Mouse (Mus musculus) left cerebral cortex, postnatal 10 days (tissue): ENCODE results near the gene Cadm4. TPM values are rescaled to one million over a fixed set of nuclear protein-coding genes. Genes with fewer than 3 reads are reported as not detected.
"Not testable (repeated sequence)": the region's sequence is repeated elsewhere in the genome, so short reads cannot be mapped to it uniquely, and the experiment has no call there.

Source experiments
- DNase-seq, 2 experiments: peaks; one replicate each; pipeline ENCODE4 v3.0.0; 2021 to 2022; ENCODE audit warnings: low spot score in 2 of 2, mixed read lengths in 1 of 2; ENCODE audit errors: extremely low spot score in 1 of 2
- intact Hi-C: fragments of 180-260 bp; cut with DNase I; formaldehyde crosslinking; loops from one replicate; pipeline ENCODE4 v1.15.1; 2025
- total RNA-seq, 2 experiments: library from RNA; stranded (reverse); gene quantifications; 2 replicates each; pipeline ENCODE4 v1.2.3; 2021

Cadm4 gene
- total RNA-seq, 2 experiments from 2014 or later = 305 to 320 TPM

- DNase-seq = no peak
- intact Hi-C loops = loop anchor here (5.0 kb wide), 1 partner anchor 40 kb away; no protein-coding TSS in a partner anchor
Measured at GRCm38 (mm10) chr7:24482208-24483020, 591 bp downstream of the Cadm4 start.

- not testable (repeated sequence) for DNase-seq
- intact Hi-C loops = loop anchor here (5.0 kb wide), 1 partner anchor 41 kb away; no protein-coding TSS in a partner anchor
Measured at GRCm38 (mm10) chr7:24483291-24483690, 1.5 kb downstream of the Cadm4 start.

- no peak for DNase-seq
- intact Hi-C loops = no loop called here
Measured at GRCm38 (mm10) chr7:24485481-24485880, 3.7 kb downstream of the Cadm4 start.

GRCm38 (mm10) chr7:24486654-24487130, 4.9 kb downstream of the Cadm4 start:
- peak in 1 of 2 experiments; percentile 74 for DNase-seq
- intact Hi-C loops = no loop called here

- no peak for DNase-seq
- intact Hi-C loops = no loop called here
Measured at GRCm38 (mm10) chr7:24487403-24487802, 5.6 kb downstream of the Cadm4 start.

- intact Hi-C loops = no loop called here
- DNase-seq = no peak
Measured at GRCm38 (mm10) chr7:24488303-24488702, 6.5 kb downstream of the Cadm4 start.

- intact Hi-C loops = loop anchor here (5.0 kb wide), 1 partner anchor 53 kb away; no protein-coding TSS in a partner anchor
- DNase-seq = no peak
Measured at GRCm38 (mm10) chr7:24499856-24500577, 18.2 kb downstream of the Cadm4 start.

- DNase-seq = peak in 1 of 2 experiments; percentile 74
- intact Hi-C loops = no loop called here
Measured at GRCm38 (mm10) chr7:24500929-24501328, 19.1 kb downstream of the Cadm4 start.

- intact Hi-C loops = no loop called here
- DNase-seq = no peak
Measured at GRCm38 (mm10) chr7:24501492-24501891, 19.7 kb downstream of the Cadm4 start.

- DNase-seq = no peak
- intact Hi-C loops = no loop called here
Measured at GRCm38 (mm10) chr7:24504004-24504403, 22.2 kb downstream of the Cadm4 start.

- DNase-seq = no peak
- intact Hi-C loops = no loop called here
Measured at GRCm38 (mm10) chr7:24504868-24505267, 23.0 kb downstream of the Cadm4 start.

- intact Hi-C loops = no loop called here
Measured at GRCm38 (mm10) chr7:24505447-24506064, 23.7 kb downstream of the Cadm4 start.

GRCm38 (mm10) chr7:24506065-24506459, 24.2 kb downstream of the Cadm4 start:
- intact Hi-C loops = no loop called here

More at GRCm38 (mm10) chr7:24505447-24506064, 23.7 kb downstream of the Cadm4 start:
- no peak for DNase-seq

GRCm38 (mm10) chr7:24506476-24506837, 24.6 kb downstream of the Cadm4 start:
- intact Hi-C loops = no loop called here
- DNase-seq = peak in 1 of 2 experiments; percentile 74

More at GRCm38 (mm10) chr7:24506065-24506459, 24.2 kb downstream of the Cadm4 start:
- DNase-seq = no peak

GRCm38 (mm10) chr7:24506838-24507725, 25.3 kb downstream of the Cadm4 start, which contains the start of gene Zfp428:
Gene Zfp428 (plus strand): TSS chr7:24507006.
- peak; percentile 84 to 93 for DNase-seq
- intact Hi-C loops = no loop called here

- intact Hi-C loops = no loop called here
Measured at GRCm38 (mm10) chr7:24507726-24508114, 25.9 kb downstream of the Cadm4 start.

GRCm38 (mm10) chr7:24512355-24512754, 30.5 kb downstream of the Cadm4 start, which contains the start of gene AC161166.1:
Gene AC161166.1 (minus strand): TSS chr7:24512455.
- intact Hi-C loops = loop anchor here (5.0 kb wide), 1 partner anchor 35 kb away; no protein-coding TSS in a partner anchor
- DNase-seq = no peak

More at GRCm38 (mm10) chr7:24507726-24508114, 25.9 kb downstream of the Cadm4 start:
- DNase-seq = no peak

GRCm38 (mm10) chr7:24516319-24516718, 34.5 kb downstream of the Cadm4 start:
- DNase-seq, intact Hi-C loops: not testable (repeated sequence)
